Mouse (Mus musculus) megakaryocyte-erythroid progenitor cell, adult 5-6 weeks (primary cell): ENCODE data around the gene Arl6ip1. TPM values are rescaled to one million over a fixed set of nuclear protein-coding genes. Genes with fewer than 3 reads are reported as not detected.
A peak's percentile ranks its signal among the peaks of the same experiment; 100 is the strongest.
"Not testable (repeated sequence)": the region's sequence is repeated elsewhere in the genome, so short reads cannot be mapped to it uniquely, and the experiment has no call there.

Experiments
- ATAC-seq: replicated peaks from 2 replicates; pipeline ENCODE4 v1.8.0; 2016; ENCODE audit warnings: mild to moderate bottlenecking, inconsistent platforms; ENCODE audit not compliant: severe bottlenecking, poor library complexity, low FRiP score, low TSS enrichment
- total RNA-seq, 2 experiments: library from RNA; stranded (forward) in 1 of 2; stranded (reverse) in 1 of 2; fragments of 200-1000, 215-1000 nt in 1 of 2; fragments of >200 nt in 1 of 2; fragmentation: Nextera tagmentation in 1 of 2; gene quantifications; 2 replicates each; pipeline ENCODE4 v1.2.3; 2014 to 2017

Arl6ip1 gene
- 64.8 and 88.3 TPM in 2 replicates for total RNA-seq (2014; fragmentation: Nextera tagmentation)
- total RNA-seq (2017): 72.8 and 122 TPM in 2 replicates

DNA sequence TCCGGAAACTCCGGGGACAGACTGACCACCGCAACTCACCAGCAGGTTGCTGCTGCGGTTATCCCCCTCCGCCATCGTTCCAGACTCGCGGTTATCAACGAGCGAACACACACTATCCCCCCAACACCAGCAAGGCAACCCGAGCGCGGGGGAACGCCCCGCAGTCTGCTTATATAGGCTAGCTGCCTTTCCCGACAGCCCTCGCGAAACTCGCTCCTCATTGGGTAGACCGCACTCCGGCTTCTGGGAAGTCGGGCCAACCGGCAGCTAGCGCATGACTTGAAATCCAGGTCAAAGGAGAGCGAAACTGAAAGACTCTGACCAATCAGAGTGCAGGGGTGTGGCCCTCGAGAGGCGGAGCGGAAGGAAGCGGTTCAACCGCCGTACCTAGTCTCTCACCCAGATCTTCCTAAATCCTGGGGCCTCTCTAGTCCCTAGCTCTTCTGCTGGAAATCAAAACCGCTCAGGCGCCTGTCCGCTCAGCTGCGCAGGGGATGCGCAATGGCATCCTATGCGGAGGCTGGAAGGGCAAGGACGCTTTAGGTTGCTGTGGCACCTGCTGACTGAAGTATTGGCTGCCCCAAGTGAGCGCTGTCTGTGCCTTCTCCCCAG, at the start of gene Arl6ip1:
Arl6ip1 (minus strand) TSS at position 233 of the 612 bp plus-strand sequence.
- ATAC-seq: peak; percentile 95

DNA sequence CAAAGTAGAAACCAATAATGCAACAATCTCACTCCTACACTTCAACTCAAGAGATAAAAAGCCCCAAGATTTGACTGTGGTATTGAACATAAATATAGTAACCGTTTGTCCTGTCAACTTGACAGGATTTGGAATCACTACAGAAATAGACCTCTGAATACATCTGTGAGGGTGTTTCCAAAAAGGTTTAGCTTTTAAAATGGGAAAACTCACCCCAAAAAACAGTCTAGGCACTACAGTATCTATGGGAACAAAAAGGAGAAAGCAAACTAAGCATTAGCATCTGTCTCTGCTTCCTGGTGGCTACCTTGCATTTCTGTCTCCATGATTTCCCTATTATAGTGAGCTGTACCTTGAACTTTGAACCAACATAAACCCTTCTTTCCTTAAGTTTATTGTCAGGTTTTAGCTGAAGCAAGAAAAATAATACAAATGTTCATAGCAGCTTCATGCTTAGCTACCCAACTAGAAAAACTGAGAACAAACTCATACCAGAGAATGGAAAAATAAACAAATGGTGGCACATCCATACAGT, 46.4 kb upstream of the Arl6ip1 start:
- no peak for ATAC-seq

DNA sequence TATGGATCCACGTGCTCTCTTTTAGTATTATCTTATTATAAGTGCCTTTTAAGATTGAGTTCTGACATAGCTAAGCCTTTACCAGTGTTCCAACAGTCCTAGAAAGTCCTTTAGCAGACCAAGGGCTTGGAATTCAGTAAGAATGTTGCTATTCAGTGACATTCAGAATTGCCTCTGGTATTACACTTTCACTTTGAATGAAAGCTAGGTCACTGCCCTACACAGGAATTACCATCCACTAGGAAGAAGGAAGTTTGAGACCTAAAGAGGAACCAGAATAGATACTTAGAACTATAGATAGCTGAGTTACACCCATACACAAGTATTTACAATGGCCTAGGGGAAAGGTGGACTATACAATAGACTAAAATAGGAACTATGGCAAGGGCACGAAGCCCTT, 40.7 kb upstream of the Arl6ip1 start:
- ATAC-seq: not testable (repeated sequence)

GRCm38 (mm10) chr7:118163006-118163405, 33.5 kb upstream of the Arl6ip1 start:
- ATAC-seq: no peak

DNA sequence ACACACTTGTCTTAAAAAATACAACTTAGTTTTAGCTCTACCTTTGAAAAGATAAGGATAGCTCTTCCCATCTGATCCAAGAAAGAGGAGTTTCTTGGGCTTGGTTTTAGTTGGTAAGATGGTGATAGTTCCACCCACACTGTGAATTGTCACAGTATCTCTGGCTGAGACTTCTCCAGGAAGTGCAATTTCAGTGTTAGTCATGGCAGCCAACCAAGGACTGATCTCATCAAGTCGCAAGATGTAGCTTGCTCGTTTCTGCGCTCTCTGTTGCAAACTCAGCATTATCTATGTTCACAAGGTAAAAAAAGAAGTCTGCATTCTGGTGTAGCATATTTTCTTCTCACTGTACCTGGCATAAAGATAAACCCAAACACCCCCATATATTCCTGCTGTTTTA, 30.7 kb upstream of the Arl6ip1 start:
- ATAC-seq: no peak

DNA sequence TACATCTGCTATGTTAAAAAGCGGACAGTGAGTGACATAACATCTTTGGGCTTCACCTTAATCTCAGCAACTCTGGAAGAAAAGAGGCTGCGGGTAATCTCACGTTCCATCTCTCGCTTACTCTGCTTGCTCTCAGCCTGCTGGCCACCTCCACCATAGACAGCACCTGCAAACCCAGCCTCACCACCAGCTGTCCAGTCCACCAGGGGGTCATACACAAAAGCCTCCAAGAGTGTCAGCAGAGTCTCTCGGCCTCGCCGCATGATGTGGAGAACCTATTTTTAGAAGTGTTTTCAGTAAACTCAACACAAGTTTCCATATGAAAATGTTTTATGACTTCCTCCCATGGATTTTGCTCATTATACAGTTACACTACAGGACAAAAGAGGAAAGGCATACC, 27.0 kb upstream of the Arl6ip1 start:
- no peak for ATAC-seq

DNA sequence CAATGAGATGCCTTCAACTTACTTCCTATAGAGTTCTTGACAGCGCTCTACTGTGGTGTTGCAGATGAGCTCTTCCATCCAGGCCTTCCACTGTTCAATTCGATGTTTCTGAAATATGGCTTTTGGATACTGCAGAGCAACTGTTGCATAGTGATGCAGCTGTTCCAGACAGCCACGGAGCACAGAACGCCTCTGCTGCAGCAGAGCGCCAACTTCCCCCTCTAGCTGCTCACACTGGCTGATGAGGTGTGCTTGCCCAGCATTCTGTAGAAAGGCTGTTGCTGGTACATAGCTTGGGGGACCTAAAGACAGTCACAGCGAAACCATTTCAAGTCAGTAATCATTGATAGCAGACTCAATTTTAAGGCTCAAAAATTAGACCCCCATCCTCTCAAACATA, 24.7 kb upstream of the Arl6ip1 start:
- no peak for ATAC-seq

- peak; percentile 85 for ATAC-seq
These were observed 14.1 kb upstream of the Arl6ip1 start for GRCm38 (mm10) chr7:118143602-118144001.

DNA sequence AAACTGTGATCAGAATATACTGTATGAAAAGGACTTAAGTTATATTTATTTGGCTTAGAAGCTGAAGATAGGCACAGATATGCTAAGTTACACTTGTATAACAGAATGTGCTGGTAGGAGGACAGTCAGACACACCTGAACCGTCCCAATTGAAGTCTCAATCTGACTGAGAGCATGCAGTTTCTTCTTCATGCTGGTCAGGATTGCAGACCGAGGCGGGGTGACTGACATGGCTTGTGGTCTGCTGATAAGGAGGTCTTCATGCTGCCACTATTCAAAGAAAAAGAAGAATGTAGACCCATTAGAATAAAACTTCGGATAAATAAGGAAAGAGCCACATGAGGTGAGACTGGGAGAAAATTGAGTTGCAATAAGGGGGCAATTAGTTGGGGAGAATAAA, 13.7 kb upstream of the Arl6ip1 start:
- ATAC-seq: peak; percentile 95

- ATAC-seq: no peak
These were observed 11.8 kb upstream of the Arl6ip1 start for GRCm38 (mm10) chr7:118141271-118141670.

- ATAC-seq: no peak
These were observed 5.7 kb upstream of the Arl6ip1 start for GRCm38 (mm10) chr7:118135128-118135527.

DNA sequence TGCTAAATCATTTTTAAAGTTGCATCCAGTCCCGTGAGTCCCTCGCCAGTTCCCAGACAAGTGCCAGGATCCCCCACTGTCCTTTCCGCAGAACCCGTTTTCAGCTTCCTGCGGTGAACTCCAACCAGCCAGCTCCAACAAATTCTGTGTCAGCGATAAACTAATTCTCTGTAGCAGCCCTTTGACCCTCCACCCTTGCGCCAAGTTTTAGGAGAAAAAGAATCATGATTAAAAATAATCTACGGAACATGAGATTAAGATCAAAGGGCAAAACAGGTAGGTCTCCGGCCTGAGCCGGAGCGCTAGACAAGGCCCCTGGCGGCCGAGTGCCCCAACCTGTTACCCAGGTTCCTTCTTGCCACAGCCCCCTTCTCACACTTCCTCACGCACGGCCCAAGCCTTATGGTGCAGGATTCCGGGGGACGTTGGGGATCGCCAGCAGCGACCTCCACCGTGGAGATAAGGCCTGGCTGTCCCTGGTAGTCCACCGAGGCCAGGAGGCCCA, 485 bp downstream of the Arl6ip1 start:
- ATAC-seq: no peak

GRCm38 (mm10) chr7:118126219-118126875, 3.1 kb downstream of the Arl6ip1 start:
- ATAC-seq: peak; percentile 22; the same call in 1 of the 2 replicates

GRCm38 (mm10) chr7:118125736-118126135, 3.7 kb downstream of the Arl6ip1 start:
- no peak for ATAC-seq

DNA sequence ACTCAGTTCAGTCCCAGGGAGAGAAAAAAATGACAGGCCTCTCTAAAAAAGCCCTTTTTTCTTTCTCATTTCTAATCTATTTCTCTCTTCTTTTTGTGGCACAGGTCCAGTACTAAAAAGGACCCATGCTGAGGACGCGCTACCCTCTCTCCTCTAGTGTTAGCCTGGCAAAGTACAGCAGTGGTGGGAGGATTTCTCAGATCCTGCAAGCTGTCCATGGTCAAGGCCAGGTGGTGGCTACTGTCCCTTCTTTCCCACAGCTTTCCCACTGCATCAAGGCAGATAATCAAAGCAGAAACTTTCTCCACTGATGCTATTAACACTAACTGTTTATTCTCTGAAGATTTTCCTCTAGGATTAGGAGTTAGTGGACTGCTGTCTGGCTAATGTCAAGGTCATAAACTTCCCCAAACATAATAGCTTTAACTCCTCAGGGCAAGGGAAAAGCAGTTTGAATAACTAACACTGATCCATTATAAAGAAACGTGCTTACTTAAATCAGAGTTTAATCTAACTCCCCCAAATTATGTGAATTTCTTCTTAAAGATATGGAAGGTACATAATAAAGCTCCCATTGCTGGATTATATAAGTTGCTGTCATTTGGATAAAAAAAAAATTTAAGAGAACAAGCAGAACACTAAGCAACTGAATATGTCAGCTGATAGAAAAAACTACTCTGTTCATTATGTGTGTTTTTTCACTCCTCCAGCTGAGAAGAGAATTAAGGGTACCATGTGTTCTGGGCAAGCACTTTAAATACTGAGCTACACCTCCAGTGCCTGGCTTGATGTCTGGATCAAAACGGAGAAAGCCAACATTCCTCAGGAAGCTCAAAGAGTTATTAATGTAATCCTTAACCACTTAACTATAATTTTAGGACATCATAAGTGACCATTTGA, 5.7 kb downstream of the Arl6ip1 start:
- no peak for ATAC-seq

DNA sequence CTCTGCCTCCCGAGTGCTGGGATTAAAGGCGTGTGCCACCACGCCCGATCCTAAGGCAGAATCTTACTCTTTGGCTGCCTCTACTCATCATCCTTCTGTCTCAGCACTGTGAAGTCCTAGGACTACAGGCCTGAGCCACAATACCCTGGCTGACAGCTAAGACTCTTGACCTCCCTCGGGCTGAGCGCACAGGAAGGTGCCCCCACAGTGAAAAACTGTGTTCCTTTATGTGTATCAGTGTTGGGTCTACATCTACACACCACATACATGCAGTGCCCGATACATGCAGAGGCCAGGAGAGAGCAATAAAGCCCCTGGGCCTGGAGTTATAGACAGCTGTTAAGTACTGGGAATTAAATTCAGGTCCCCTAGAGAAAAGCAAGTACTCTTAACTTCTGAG, 7.2 kb downstream of the Arl6ip1 start:
- no peak for ATAC-seq

GRCm38 (mm10) chr7:118120654-118121053, 8.8 kb downstream of the Arl6ip1 start:
- ATAC-seq: no peak

- no peak for ATAC-seq
These were observed 9.5 kb downstream of the Arl6ip1 start for GRCm38 (mm10) chr7:118119946-118120345.

- no peak for ATAC-seq
These were observed 10.3 kb downstream of the Arl6ip1 start for GRCm38 (mm10) chr7:118119142-118119541.

DNA sequence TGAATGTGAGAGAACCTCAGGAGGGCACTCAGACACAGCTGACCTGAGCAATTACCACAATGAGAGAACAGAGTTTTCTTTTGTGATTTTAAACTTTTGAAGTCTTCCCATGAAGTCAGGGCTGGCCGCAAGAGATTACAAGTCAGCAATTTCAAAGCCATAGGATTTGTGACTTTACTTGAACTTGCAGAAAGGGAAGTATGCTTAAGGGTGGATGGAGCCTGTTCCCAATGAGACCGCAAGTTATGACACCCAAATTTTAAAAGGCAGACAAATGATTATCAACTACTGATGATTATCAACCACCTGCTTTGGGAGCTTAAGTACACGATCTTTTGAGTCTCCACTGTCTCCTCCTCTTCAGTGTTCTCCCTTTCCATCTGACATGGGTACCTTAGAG, 11.0 kb downstream of the Arl6ip1 start:
- no peak for ATAC-seq
